Mouse (Mus musculus) embryonic fibroblast, embryonic 13.5 days (primary cell): ENCODE data around the gene Pcbp3. TPM values are rescaled to one million over a fixed set of nuclear protein-coding genes. Genes with fewer than 3 reads are reported as not detected.
A peak's percentile ranks its signal among the peaks of the same experiment; 100 is the strongest.

Experiments used
- H3K27ac ChIP-seq: 2 replicates; pipeline ENCODE4 v1.5.1; 2012; ENCODE audit warnings: low read length, control low read depth, inconsistent platforms; ENCODE audit not compliant: insufficient read depth
- H3K4me1 ChIP-seq: 2 replicates; pipeline ENCODE4 v1.6.1; 2011; ENCODE audit warnings: low read length; ENCODE audit not compliant: control insufficient read depth, insufficient read depth
- H3K4me3 ChIP-seq: 2 replicates; pipeline ENCODE4 v1.5.1; 2011; ENCODE audit warnings: mild to moderate bottlenecking, control low read depth, low read length; ENCODE audit not compliant: insufficient read depth
- CTCF ChIP-seq: IDR thresholded peaks from 2 replicates; pipeline ENCODE4 v1.5.1; 2011; ENCODE audit warnings: mild to moderate bottlenecking, control low read depth, low read length, moderate library complexity, borderline replicate concordance; ENCODE audit not compliant: insufficient read depth
- POLR2A ChIP-seq: IDR thresholded peaks from 2 replicates; pipeline ENCODE4 v1.6.1; 2011; ENCODE audit warnings: low read depth, mild to moderate bottlenecking, control low read depth, low read length, moderate library complexity
- polyA plus RNA-seq: library from polyadenylated mRNA; stranded (reverse); fragments of >200 nt; gene quantifications from 2 replicates; pipeline ENCODE4 v1.2.4, GENCODE M21; 2011; ENCODE audit warnings: low read depth; ENCODE audit not compliant: missing spikeins, insufficient read length

Gene Pcbp3
- polyA plus RNA-seq, 1 experiment = 12.0 TPM

DNA sequence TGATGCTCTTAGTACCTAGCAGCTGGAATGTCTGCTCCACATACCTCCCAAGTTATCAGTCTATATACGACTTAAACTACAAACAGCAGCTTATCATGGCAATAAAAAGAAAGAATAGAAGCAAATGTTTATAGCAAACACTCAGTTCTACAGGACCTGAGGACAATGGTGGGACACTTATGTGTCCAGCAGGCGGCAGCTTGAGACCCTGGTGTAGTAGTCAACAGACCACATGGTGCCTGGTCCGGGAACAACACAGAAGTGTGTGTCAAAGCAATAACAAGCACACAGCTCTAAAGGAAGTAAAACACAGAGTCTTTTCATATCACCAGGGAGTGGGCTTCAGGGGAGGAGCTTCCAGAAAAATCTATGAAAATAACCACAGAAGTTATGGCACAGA lies 100.7 kb downstream of the Pcbp3 start:
- TF ChIP-seq CTCF = no peak
- no peak for TF ChIP-seq POLR2A
- no peak overlapping the region for H3K27ac ChIP-seq
- H3K4me3 ChIP-seq = no peak overlapping the region
- peaks cover 9% of the 10 kb centered on the region for H3K4me1 ChIP-seq

GRCm38 (mm10) chr10:76859355-76860127 lies 102.1 kb downstream of the Pcbp3 start:
- Histone ChIP-seq H3K4me3 (no peak overlapping the region), H3K4me1 (peaks cover 9% of the 10 kb centered on the region), H3K27ac (peak overlapping the region; percentile 75)
- TF ChIP-seq POLR2A (no peak), CTCF (no peak)

DNA sequence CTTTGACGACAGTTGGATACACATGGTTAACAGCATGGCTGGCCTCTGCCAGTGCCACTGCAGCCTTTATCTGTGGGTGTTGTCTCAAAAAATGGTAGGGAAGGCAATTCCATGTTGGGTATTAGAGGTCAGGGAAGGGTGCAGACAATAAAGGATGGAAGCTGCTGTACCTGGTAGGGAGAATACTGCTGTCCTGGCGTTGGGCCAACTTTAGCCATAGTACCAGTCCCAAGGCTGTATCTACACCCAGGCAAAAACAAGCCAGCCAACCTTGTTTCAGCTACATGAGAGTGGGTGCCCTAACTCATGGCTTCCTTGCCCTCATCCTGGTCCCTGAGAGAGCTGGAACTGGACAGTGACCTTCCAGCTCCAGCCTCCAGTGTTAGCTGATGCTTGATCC lies 103.8 kb downstream of the Pcbp3 start:
- Histone ChIP-seq H3K4me1 (peaks cover 9% of the 10 kb centered on the region), H3K27ac (no peak overlapping the region), H3K4me3 (no peak overlapping the region)
- TF ChIP-seq POLR2A (no peak), CTCF (no peak)

DNA sequence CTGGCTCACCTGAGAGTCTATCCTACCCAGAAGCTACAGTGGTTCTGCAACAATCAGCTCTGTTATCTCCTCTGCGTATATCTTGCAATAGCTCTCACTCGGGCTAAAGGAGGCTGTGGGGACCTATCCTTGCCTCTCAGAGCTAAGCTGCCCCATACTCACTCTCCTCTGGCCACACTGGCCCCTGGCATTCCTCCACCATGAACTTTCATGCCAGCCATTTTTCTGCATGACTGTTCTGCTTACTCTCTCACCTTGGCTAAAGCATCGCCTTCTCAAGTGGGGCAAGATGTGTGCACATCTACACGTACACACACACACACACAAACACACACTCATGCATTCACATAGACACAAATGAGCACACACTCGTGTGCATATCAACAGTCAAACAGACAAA lies 115.2 kb downstream of the Pcbp3 start:
- no peak overlapping the region for H3K4me3 ChIP-seq
- no peak overlapping the region for H3K27ac ChIP-seq
- TF ChIP-seq POLR2A (no peak), CTCF (no peak)
- H3K4me1 ChIP-seq = no peaks in the 10 kb centered on the region

DNA sequence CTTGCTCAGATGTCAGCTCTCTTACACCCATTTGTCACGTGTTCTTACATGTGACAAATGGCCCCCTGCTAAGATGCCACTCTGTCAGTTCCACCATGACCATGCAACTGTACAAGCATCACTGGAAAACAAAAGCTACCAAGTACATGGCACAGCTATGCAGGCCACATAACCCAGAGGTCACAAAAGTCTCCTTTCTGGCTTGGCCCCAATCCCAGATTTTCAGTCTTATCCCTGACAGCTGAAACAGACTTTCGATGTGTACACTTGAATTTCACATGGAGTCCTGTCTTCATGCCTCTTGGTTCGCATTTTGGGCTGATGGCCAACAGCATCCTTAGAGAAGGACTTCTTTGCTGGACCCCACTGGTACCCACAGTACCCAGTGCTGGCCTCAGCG lies 116.8 kb downstream of the Pcbp3 start:
- H3K4me1 ChIP-seq = no peaks in the 10 kb centered on the region

GRCm38 (mm10) chr10:76844365-76844764 lies 117.3 kb downstream of the Pcbp3 start:
- Histone ChIP-seq H3K4me1 (no peaks in the 10 kb centered on the region), H3K4me3 (no peak overlapping the region), H3K27ac (no peak overlapping the region)
- TF ChIP-seq POLR2A (no peak), CTCF (no peak)

More for the DNA sequence above, 116.8 kb downstream of the Pcbp3 start:
- Histone ChIP-seq H3K27ac (no peak overlapping the region), H3K4me3 (no peak overlapping the region)
- TF ChIP-seq POLR2A (no peak), CTCF (no peak)

- H3K4me1 ChIP-seq = no peaks in the 10 kb centered on the region
- no peak for TF ChIP-seq POLR2A
- no peak for TF ChIP-seq CTCF
- no peak overlapping the region for H3K27ac ChIP-seq
Measured at GRCm38 (mm10) chr10:76842087-76842486, 119.6 kb downstream of the Pcbp3 start.

DNA sequence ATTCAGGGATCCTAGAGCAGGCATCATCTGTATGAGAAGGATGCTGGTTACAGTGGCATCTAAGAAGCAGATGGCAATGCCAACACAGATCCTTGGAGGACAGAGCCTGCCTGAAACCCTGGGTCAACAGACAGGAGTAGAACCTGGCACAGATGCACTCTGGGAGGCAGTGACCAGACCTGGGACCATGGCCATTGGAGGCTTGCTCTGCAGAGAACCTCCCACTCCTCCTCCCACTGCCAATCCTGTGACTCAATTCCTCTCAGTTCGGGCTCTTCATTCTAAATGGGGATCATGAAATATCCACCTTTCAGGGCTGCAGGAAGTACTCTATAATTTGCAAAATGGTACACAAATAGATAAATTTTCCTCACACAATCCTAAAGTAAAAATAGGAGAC lies 120.5 kb downstream of the Pcbp3 start:
- H3K4me3 ChIP-seq = no peak overlapping the region
- TF ChIP-seq POLR2A (no peak), CTCF (no peak)
- H3K4me1 ChIP-seq = no peaks in the 10 kb centered on the region
- no peak overlapping the region for H3K27ac ChIP-seq

More at GRCm38 (mm10) chr10:76842087-76842486, 119.6 kb downstream of the Pcbp3 start:
- no peak overlapping the region for H3K4me3 ChIP-seq

DNA sequence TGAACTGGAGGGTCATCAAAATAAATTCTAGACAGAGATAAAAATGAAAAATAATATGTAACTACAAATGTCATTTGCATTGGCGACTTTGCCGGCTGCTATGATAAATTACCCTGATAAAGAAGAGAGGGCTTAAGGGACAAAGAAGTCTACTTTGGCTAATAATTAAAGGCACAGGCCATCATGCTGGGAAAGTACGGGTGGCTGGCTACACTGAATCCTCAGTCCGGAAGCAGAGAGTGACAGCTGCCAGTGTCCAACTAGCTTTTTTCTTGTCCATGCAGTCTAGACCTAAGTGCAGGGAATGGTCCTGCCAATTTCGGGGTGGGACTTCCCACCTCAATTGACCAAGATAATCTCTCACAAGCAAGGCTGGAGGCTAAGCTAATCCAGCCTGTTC lies 121.1 kb downstream of the Pcbp3 start:
- H3K4me3 ChIP-seq = no peak overlapping the region
- no peak overlapping the region for H3K27ac ChIP-seq
- TF ChIP-seq POLR2A = no peak
- no peak for TF ChIP-seq CTCF
- H3K4me1 ChIP-seq = no peaks in the 10 kb centered on the region

GRCm38 (mm10) chr10:76835497-76836357 lies 126.0 kb downstream of the Pcbp3 start:
- no peaks in the 10 kb centered on the region for H3K4me1 ChIP-seq
- H3K4me3 ChIP-seq = no peak overlapping the region
- no peak overlapping the region for H3K27ac ChIP-seq
- TF ChIP-seq POLR2A (no peak), CTCF (peak; percentile 99)
